Mouse (Mus musculus) kidney, adult 8-10 months (tissue): Measurements from ENCODE around the gene Tbc1d22a.

Experiments
- DNase-seq, 2 experiments: peaks; one replicate each; pipeline ENCODE4 v3.0.0; 2022

The Tbc1d22a gene

GRCm38 (mm10) chr15:86468082-86468481 is 253.8 kb downstream of the Tbc1d22a start:
- DNase-seq, result no peak

GRCm38 (mm10) chr15:86471136-86471535 is 256.9 kb downstream of the Tbc1d22a start:
- DNase-seq, result no peak

GRCm38 (mm10) chr15:86473473-86473872 is 259.2 kb downstream of the Tbc1d22a start:
- DNase-seq, result no peak

GRCm38 (mm10) chr15:86474951-86475350 is 260.7 kb downstream of the Tbc1d22a start:
- no peak for DNase-seq

- no peak for DNase-seq
Measured at GRCm38 (mm10) chr15:86476483-86476882, 262.2 kb downstream of the Tbc1d22a start.

- DNase-seq, result no peak
Measured at GRCm38 (mm10) chr15:86477032-86477431, 262.8 kb downstream of the Tbc1d22a start.

GRCm38 (mm10) chr15:86477471-86477992 is 263.3 kb downstream of the Tbc1d22a start:
- DNase-seq, result peak in 1 of 2 experiments; percentile 38

GRCm38 (mm10) chr15:86478685-86479502 is 264.6 kb downstream of the Tbc1d22a start:
- no peak for DNase-seq

GRCm38 (mm10) chr15:86482362-86482761 is 268.1 kb downstream of the Tbc1d22a start:
- no peak for DNase-seq

GRCm38 (mm10) chr15:86485815-86486214 is 271.6 kb downstream of the Tbc1d22a start:
- no peak for DNase-seq

- no peak for DNase-seq
Measured at GRCm38 (mm10) chr15:86487359-86487758, 273.1 kb downstream of the Tbc1d22a start.

- DNase-seq, result no peak
Measured at GRCm38 (mm10) chr15:86491434-86492099, 277.3 kb downstream of the Tbc1d22a start.

- peak; percentile 65 to 70 for DNase-seq
Measured at GRCm38 (mm10) chr15:86492636-86493035, 278.4 kb downstream of the Tbc1d22a start.

- DNase-seq, result no peak
Measured at GRCm38 (mm10) chr15:86496209-86496608, 281.9 kb downstream of the Tbc1d22a start.

- no peak for DNase-seq
Measured at GRCm38 (mm10) chr15:86496646-86497045, 282.4 kb downstream of the Tbc1d22a start.

- DNase-seq, result no peak
Measured at GRCm38 (mm10) chr15:86500536-86500935, 286.3 kb downstream of the Tbc1d22a start.

- DNase-seq, result no peak
Measured at GRCm38 (mm10) chr15:86503413-86503812, 289.2 kb downstream of the Tbc1d22a start.

- DNase-seq, result no peak
Measured at GRCm38 (mm10) chr15:86506666-86507065, 292.4 kb downstream of the Tbc1d22a start.

GRCm38 (mm10) chr15:86507546-86507945 is 293.3 kb downstream of the Tbc1d22a start:
- no peak for DNase-seq

GRCm38 (mm10) chr15:86508406-86509176 is 294.3 kb downstream of the Tbc1d22a start:
- DNase-seq, result no peak

GRCm38 (mm10) chr15:86509601-86510000 is 295.3 kb downstream of the Tbc1d22a start:
- no peak for DNase-seq

- DNase-seq, result no peak
Measured at GRCm38 (mm10) chr15:86511181-86511580, 296.9 kb downstream of the Tbc1d22a start.

GRCm38 (mm10) chr15:86513336-86513735 is 299.1 kb downstream of the Tbc1d22a start:
- no peak for DNase-seq
